Comparison of ENCODE assay signal across 25 mouse cellular contexts in the genomic region with DNA sequence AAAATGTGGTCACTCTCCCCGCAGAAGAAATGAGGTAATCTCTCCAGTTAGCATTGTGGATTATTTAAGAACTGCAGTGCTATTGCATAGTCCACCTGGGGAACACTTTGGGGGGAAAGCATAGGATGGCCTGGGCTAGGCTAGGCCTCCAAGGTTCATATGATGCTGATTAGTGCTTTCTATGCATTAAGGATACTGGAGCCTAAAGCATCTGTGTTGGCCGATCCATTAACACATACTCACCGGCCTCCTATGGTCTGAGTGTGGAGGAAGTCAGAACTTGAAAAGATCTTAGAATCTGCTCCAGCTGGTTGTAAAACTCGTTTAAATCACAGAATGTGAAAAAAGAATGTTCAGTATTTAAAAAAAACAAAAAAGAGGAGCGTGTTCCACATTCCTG.
DNase-seq lines count a peak whose midpoint lies in the region; ATAC-seq and TF ChIP-seq lines count a peak whose summit lies in the region.
"Had no signal": no experiment of that assay in that cellular context is flagged by ENCODE, and none has a peak within 500 bp of the region (broad histone marks: within the 10 kb centered on the region; RNA-seq: fewer than 3 reads in every experiment).

No protein-coding gene starts in this region.

- H3K4me3 ChIP-seq in kidney, embryonic 16.5 days (ENCODE audit: low read length), result no peak overlapping the region
- no peak overlapping the region for H3K4me3 ChIP-seq in limb, embryonic 11.5 days (ENCODE audit: low read depth, low read length)
- no peak overlapping the region for H3K4me3 ChIP-seq in limb, embryonic 14.5 days (replicated peaks; ENCODE audit: low read length)
- H3K4me3 ChIP-seq: heart, embryonic 12.5 days; heart, embryonic 15.5 days; hindbrain, embryonic 10.5 days; hindbrain, embryonic 13.5 days had no signal

- no peaks in the 10 kb centered on the region for H3K27me3 ChIP-seq in kidney, embryonic 16.5 days (ENCODE audit: insufficient read depth, low read length)
- no peaks in the 10 kb centered on the region for H3K27me3 ChIP-seq in limb, embryonic 11.5 days (ENCODE audit: control insufficient read depth, insufficient read depth, low read length)
- H3K27me3 ChIP-seq in limb, embryonic 14.5 days (ENCODE audit: control insufficient read depth, insufficient read depth, low read length), result no peaks in the 10 kb centered on the region
- H3K27me3 ChIP-seq: heart, embryonic 12.5 days; heart, embryonic 15.5 days had no signal

- H3K4me1 ChIP-seq in kidney, embryonic 16.5 days (ENCODE audit: insufficient read depth, low read length), result no peaks in the 10 kb centered on the region
- peaks cover 7% of the 10 kb centered on the region for H3K4me1 ChIP-seq in limb, embryonic 11.5 days (ENCODE audit: control insufficient read depth, insufficient read depth, low read length)
- H3K4me1 ChIP-seq in limb, embryonic 14.5 days (ENCODE audit: control insufficient read depth, insufficient read depth, low read length), result peaks cover 22% of the 10 kb centered on the region
- H3K4me1 ChIP-seq: heart, embryonic 12.5 days; heart, embryonic 15.5 days; hindbrain, embryonic 13.5 days had no signal

- no peak overlapping the region for H3K4me2 ChIP-seq in kidney, embryonic 16.5 days (replicated peaks; ENCODE audit: low read depth, low read length)
- no peak overlapping the region for H3K4me2 ChIP-seq in limb, embryonic 11.5 days (ENCODE audit: low read depth, severe bottlenecking)
- no peak overlapping the region for H3K4me2 ChIP-seq in limb, embryonic 14.5 days (replicated peaks; ENCODE audit: low read depth, low read length, severe bottlenecking)
- H3K4me2 ChIP-seq: heart, embryonic 12.5 days; heart, embryonic 15.5 days; hindbrain, embryonic 13.5 days had no signal

- H3K9me3 ChIP-seq in kidney, embryonic 16.5 days (ENCODE audit: low read length), result no peaks in the 10 kb centered on the region
- no peaks in the 10 kb centered on the region for H3K9me3 ChIP-seq in limb, embryonic 11.5 days (ENCODE audit: control insufficient read depth, low read length)
- no peaks in the 10 kb centered on the region for H3K9me3 ChIP-seq in limb, embryonic 14.5 days (ENCODE audit: control insufficient read depth, low read length)
- H3K9me3 ChIP-seq: heart, embryonic 12.5 days; heart, embryonic 15.5 days; hindbrain, embryonic 10.5 days; hindbrain, embryonic 13.5 days had no signal

- no peaks in the 10 kb centered on the region for H3K36me3 ChIP-seq in kidney, embryonic 16.5 days (ENCODE audit: insufficient read depth, low read length)
- no peaks in the 10 kb centered on the region for H3K36me3 ChIP-seq in limb, embryonic 11.5 days (ENCODE audit: control insufficient read depth, insufficient read depth, low read length)
- H3K36me3 ChIP-seq in limb, embryonic 14.5 days (ENCODE audit: control insufficient read depth, insufficient read depth, low read length), result no peaks in the 10 kb centered on the region
- H3K36me3 ChIP-seq: heart, embryonic 12.5 days; heart, embryonic 15.5 days; hindbrain, embryonic 10.5 days; hindbrain, embryonic 13.5 days had no signal

- 0 out of 2 replicates have a peak, but pooled peaks have one; percentile 35 for ATAC-seq in kidney, embryonic 16.5 days (ENCODE audit: low FRiP score, low TSS enrichment)
- ATAC-seq in limb, embryonic 11.5 days (ENCODE audit: insufficient number of reproducible peaks, low FRiP score, low TSS enrichment, low read depth), result no peak
- ATAC-seq in limb, embryonic 14.5 days (ENCODE audit: low FRiP score, low read depth), result peak; percentile 78
- no peak for ATAC-seq in frontal cortex, adult (ENCODE audit: low TSS enrichment)
- ATAC-seq: CD4-positive, CD25-positive, alpha-beta regulatory T cell, adult 4 months; forebrain, embryonic 16.5 days; hindbrain, postnatal 0 days; inflammation-experienced regulatory T-cells, adult 6 months had no signal

- 62% methylated on average over 5 of the region's 5 CpGs for WGBS in kidney, embryonic 16.5 days
- 33% methylated on average over 5 of the region's 5 CpGs for WGBS in limb, embryonic 11.5 days
- WGBS in limb, embryonic 14.5 days, result 20% methylated on average over 5 of the region's 5 CpGs

- H3K9ac ChIP-seq in kidney, embryonic 16.5 days (replicated peaks; ENCODE audit: low read length), result no peak overlapping the region
- no peak overlapping the region for H3K9ac ChIP-seq in limb, embryonic 11.5 days (ENCODE audit: low read length)
- H3K9ac ChIP-seq in limb, embryonic 14.5 days (ENCODE audit: low read depth, low read length, severe bottlenecking), result no peak overlapping the region
- H3K9ac ChIP-seq: heart, embryonic 12.5 days; heart, embryonic 15.5 days; hindbrain, embryonic 13.5 days had no signal

- H3K27ac ChIP-seq in kidney, embryonic 16.5 days (ENCODE audit: low read length), result 0 out of 2 replicates have a peak overlapping the region, but pooled peaks have one; percentile 50
- H3K27ac ChIP-seq in limb, embryonic 11.5 days (replicated peaks; ENCODE audit: low read depth, low read length), result no peak overlapping the region
- H3K27ac ChIP-seq in limb, embryonic 14.5 days (replicated peaks; ENCODE audit: low read depth, low read length), result no peak overlapping the region
- H3K27ac ChIP-seq: heart, embryonic 15.5 days; hindbrain, embryonic 10.5 days; hindbrain, embryonic 13.5 days; hindbrain, postnatal 0 days had no signal

- no peak for DNase-seq in kidney, adult 11 months
- peak; percentile 41 for DNase-seq in forelimb bud, embryonic 11.5 days (ENCODE audit: low read depth, low spot score)
- peak; percentile 29 for DNase-seq in limb, embryonic 11.5 days (ENCODE audit: low spot score)
- DNase-seq in limb, embryonic 14.5 days (ENCODE audit: low spot score), result peak; percentile 23
- no peak for DNase-seq in natural killer cell, adult 2 months (ENCODE audit: low spot score in 2 of 2)
- DNase-seq: adrenal gland, adult 2 months; adrenal gland, postnatal 14 days; cerebellum, adult 11 months; cerebellum, adult 2 months; cerebellum, adult 9-11 months; cerebellum, postnatal 25 days; gastrocnemius, postnatal 25 days; heart, adult 18-20 months; heart, postnatal 10 days; heart, postnatal 36 days had no signal

- no peak for TF ChIP-seq POLR2A in limb, embryonic 14.5 days (IDR thresholded peaks at IDR 0.05; ENCODE audit: borderline replicate concordance, extremely low read depth, insufficient read depth, insufficient read length)

Comparison
In these comparisons a context has a peak if more than half of its experiments do, and no peak if none do; other contexts are left out.
1. ATAC-seq: peak in kidney, embryonic 16.5 days (single experiment) and limb, embryonic 14.5 days (single experiment); none in limb, embryonic 11.5 days (single experiment) and frontal cortex, adult (single experiment).
2. DNase-seq: peak in forelimb bud, embryonic 11.5 days (single experiment), limb, embryonic 11.5 days (single experiment) and limb, embryonic 14.5 days (single experiment); none in kidney, adult 11 months (single experiment) and natural killer cell, adult 2 months (0 of 2).